Mouse (Mus musculus): ENCODE data around the gene Hist1h2bk. TPM values are rescaled to one million over a fixed set of nuclear protein-coding genes. Genes with fewer than 3 reads are reported as not detected.

Hist1h2bk gene
- polyA plus RNA-seq, 1 experiment: 322 TPM

- H3K27me3 ChIP-seq (ENCODE audit: control insufficient read depth, insufficient read depth, low read length): no peaks in the 10 kb centered on the region
- no peaks in the 10 kb centered on the region for H3K36me3 ChIP-seq (ENCODE audit: control insufficient read depth, insufficient read depth, low read length)
- WGBS: 34% methylated on average over 2 of the region's 2 CpGs
- peaks cover 10% of the 10 kb centered on the region for H3K4me1 ChIP-seq (replicated peaks; ENCODE audit: control insufficient read depth, insufficient read depth, low read length)
- TF ChIP-seq CTCF (IDR thresholded peaks at IDR 0.05; ENCODE audit: borderline replicate concordance, control insufficient read depth, extremely low read depth, insufficient read depth, low read length, poor library complexity) (no peak), POLR2A (IDR thresholded peaks at IDR 0.05; ENCODE audit: control insufficient read depth, extremely low read depth, insufficient read depth, low read length, poor library complexity) (no peak)
- no peak for DNase-seq
- H3K27ac ChIP-seq (ENCODE audit: control insufficient read depth, insufficient read depth, low read length): no peak overlapping the region
- no peak overlapping the region for H3K4me3 ChIP-seq (ENCODE audit: control insufficient read depth, insufficient read depth, low read length)
These were observed 9.6 kb downstream of the Hist1h2bk start for GRCm38 (mm10) chr13:22045311-22045710.

GRCm38 (mm10) chr13:22049041-22049440, 13.4 kb downstream of the Hist1h2bk start:
- Histone ChIP-seq H3K4me3 (ENCODE audit: control insufficient read depth, insufficient read depth, low read length) (no peak overlapping the region), H3K4me1 (replicated peaks; ENCODE audit: control insufficient read depth, insufficient read depth, low read length) (peaks cover 11% of the 10 kb centered on the region), H3K36me3 (ENCODE audit: control insufficient read depth, insufficient read depth, low read length) (no peaks in the 10 kb centered on the region), H3K27ac (ENCODE audit: control insufficient read depth, insufficient read depth, low read length) (peak overlapping the region; percentile 44; the same call in 1 of the 2 replicates), H3K27me3 (ENCODE audit: control insufficient read depth, insufficient read depth, low read length) (no peaks in the 10 kb centered on the region)
- WGBS: 9% methylated on average over 2 of the region's 2 CpGs
- TF ChIP-seq POLR2A (IDR thresholded peaks at IDR 0.05; ENCODE audit: control insufficient read depth, extremely low read depth, insufficient read depth, low read length, poor library complexity) (no peak), CTCF (IDR thresholded peaks at IDR 0.05; ENCODE audit: borderline replicate concordance, control insufficient read depth, extremely low read depth, insufficient read depth, low read length, poor library complexity) (no peak)
- DNase-seq: no peak

DNA sequence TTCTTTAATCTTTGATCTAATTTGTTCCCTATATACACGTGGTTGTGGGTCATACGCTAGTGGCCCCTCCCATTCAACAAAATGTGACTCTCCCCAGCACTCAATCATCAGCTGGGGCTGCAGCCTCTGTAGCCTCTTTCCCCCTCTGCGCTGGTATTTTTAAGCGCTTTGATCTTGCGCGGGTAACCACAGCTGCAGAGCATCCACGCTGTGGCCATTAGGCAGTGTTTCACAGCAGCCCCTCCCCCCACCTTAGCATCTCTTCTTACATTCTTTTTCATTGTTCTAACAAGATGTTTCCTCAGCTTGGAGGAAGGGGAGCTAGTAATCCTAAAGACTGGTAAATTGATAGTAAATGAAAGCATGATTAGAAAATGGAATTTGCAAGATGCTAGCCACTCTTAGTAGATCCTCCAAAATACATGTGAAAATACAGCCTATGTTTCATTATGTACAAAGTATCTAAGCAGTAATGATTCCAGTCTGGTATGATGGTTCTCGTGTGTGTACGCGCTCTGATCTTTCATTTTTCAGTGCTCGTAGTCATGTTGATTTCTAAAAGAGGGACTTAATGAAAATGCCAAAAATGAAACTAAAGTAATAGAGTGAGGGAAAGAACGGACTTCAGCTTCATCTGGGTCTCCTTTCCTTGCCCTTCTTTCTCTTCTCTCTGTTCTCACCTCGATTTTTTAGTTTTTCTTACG, 14.2 kb downstream of the Hist1h2bk start:
- H3K4me3 ChIP-seq (ENCODE audit: control insufficient read depth, insufficient read depth, low read length): peak overlapping the region; percentile 12
- H3K36me3 ChIP-seq (ENCODE audit: control insufficient read depth, insufficient read depth, low read length): no peaks in the 10 kb centered on the region
- no peaks in the 10 kb centered on the region for H3K27me3 ChIP-seq (ENCODE audit: control insufficient read depth, insufficient read depth, low read length)
- WGBS: 0% methylated on average over 14 of the region's 14 CpGs
- no peak for TF ChIP-seq CTCF (IDR thresholded peaks at IDR 0.05; ENCODE audit: borderline replicate concordance, control insufficient read depth, extremely low read depth, insufficient read depth, low read length, poor library complexity)
- no peak for TF ChIP-seq POLR2A (IDR thresholded peaks at IDR 0.05; ENCODE audit: control insufficient read depth, extremely low read depth, insufficient read depth, low read length, poor library complexity)
- DNase-seq: peak; percentile 57
- peaks cover 11% of the 10 kb centered on the region for H3K4me1 ChIP-seq (replicated peaks; ENCODE audit: control insufficient read depth, insufficient read depth, low read length)
- H3K27ac ChIP-seq (ENCODE audit: control insufficient read depth, insufficient read depth, low read length): peak overlapping the region; percentile 10; the same call in 1 of the 2 replicates

DNA sequence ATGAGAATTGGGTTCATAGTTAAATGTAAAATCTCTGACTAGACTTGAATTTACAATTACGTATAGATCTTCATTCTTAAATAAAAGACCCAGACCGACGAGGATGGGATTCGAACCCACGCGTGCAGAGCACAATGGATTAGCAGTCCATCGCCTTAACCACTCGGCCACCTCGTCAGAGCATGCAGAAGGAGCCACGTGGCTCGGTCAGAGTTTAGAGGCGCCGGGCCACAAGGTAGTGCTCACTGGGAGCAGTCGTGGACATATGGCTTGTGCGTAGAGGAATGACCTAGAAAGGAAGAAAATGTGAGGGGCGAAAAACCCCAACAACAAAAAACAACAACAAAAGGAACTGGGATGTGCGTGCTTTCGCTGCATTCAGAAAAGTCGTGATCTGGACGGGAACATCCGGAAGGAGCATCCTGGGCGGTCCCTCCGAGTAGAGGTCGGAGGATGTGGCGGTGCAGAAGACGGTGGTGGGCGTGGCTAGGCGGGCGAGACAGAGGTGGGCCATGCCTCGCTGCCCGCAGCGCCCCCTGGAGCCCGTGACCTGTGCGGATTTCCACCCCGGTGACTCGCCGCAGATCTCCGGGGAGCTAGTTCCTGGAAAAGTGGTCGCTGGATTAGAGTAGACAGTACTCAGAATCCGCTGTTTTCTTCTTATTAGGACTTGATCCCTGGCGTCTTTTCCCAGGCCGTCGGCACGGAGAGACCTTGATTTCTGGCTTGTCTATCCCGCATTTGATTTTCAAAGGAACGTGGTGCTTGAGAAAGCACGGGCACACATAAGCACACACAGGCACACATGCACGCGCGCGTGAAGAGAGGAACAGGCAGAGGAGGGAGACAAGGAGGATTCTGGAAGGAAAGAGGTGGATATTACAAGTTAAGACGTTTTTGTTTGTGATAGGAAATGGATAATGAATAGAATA, 15.2 kb downstream of the Hist1h2bk start:
- peaks cover 8% of the 10 kb centered on the region for H3K4me1 ChIP-seq (replicated peaks; ENCODE audit: control insufficient read depth, insufficient read depth, low read length)
- H3K4me3 ChIP-seq (ENCODE audit: control insufficient read depth, insufficient read depth, low read length): peak overlapping the region; percentile 51
- H3K27ac ChIP-seq (ENCODE audit: control insufficient read depth, insufficient read depth, low read length): peak overlapping the region; percentile 59
- TF ChIP-seq POLR2A (IDR thresholded peaks at IDR 0.05; ENCODE audit: control insufficient read depth, extremely low read depth, insufficient read depth, low read length, poor library complexity): 0 out of 2 replicates have a peak, but pooled peaks have one; percentile 20
- TF ChIP-seq CTCF (IDR thresholded peaks at IDR 0.05; ENCODE audit: borderline replicate concordance, control insufficient read depth, extremely low read depth, insufficient read depth, low read length, poor library complexity): peak; percentile 88
- peak; percentile 95 for DNase-seq
- no peaks in the 10 kb centered on the region for H3K36me3 ChIP-seq (ENCODE audit: control insufficient read depth, insufficient read depth, low read length)
- no peaks in the 10 kb centered on the region for H3K27me3 ChIP-seq (ENCODE audit: control insufficient read depth, insufficient read depth, low read length)
- under 1% methylated on average over 52 of the region's 52 CpGs for WGBS

DNA sequence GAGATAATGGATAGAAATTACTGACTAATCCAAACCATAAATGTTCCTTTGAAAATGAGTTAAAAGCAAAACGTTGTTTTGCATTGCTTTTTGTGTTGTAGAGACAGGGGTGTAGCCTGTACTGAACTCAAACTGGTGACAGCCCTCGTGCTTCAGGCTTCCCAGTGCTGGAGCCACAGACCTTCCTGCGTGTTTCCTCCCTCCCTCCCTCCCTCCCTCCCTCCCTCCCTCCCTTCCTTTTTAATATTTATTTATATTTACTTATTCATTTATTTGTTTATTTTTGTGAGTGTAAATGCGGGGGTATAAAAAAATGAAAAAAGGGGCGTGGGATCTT, 15.8 kb downstream of the Hist1h2bk start:
- TF ChIP-seq POLR2A (IDR thresholded peaks at IDR 0.05; ENCODE audit: control insufficient read depth, extremely low read depth, insufficient read depth, low read length, poor library complexity) (no peak), CTCF (IDR thresholded peaks at IDR 0.05; ENCODE audit: borderline replicate concordance, control insufficient read depth, extremely low read depth, insufficient read depth, low read length, poor library complexity) (no peak)
- peak overlapping the region; percentile 51; the same call in 1 of the 2 replicates for H3K4me3 ChIP-seq (ENCODE audit: control insufficient read depth, insufficient read depth, low read length)
- H3K36me3 ChIP-seq (ENCODE audit: control insufficient read depth, insufficient read depth, low read length): no peaks in the 10 kb centered on the region
- no peak for DNase-seq
- no peak overlapping the region for H3K27ac ChIP-seq (ENCODE audit: control insufficient read depth, insufficient read depth, low read length)
- H3K4me1 ChIP-seq (replicated peaks; ENCODE audit: control insufficient read depth, insufficient read depth, low read length): peaks cover 8% of the 10 kb centered on the region
- 22% methylated on average over 5 of the region's 5 CpGs for WGBS
- H3K27me3 ChIP-seq (ENCODE audit: control insufficient read depth, insufficient read depth, low read length): no peaks in the 10 kb centered on the region

GRCm38 (mm10) chr13:22053754-22054153, 18.1 kb downstream of the Hist1h2bk start:
- Histone ChIP-seq H3K4me1 (replicated peaks; ENCODE audit: control insufficient read depth, insufficient read depth, low read length) (peaks cover 8% of the 10 kb centered on the region), H3K27me3 (ENCODE audit: control insufficient read depth, insufficient read depth, low read length) (no peaks in the 10 kb centered on the region), H3K36me3 (ENCODE audit: control insufficient read depth, insufficient read depth, low read length) (no peaks in the 10 kb centered on the region), H3K4me3 (ENCODE audit: control insufficient read depth, insufficient read depth, low read length) (no peak overlapping the region), H3K27ac (ENCODE audit: control insufficient read depth, insufficient read depth, low read length) (no peak overlapping the region)
- TF ChIP-seq POLR2A (IDR thresholded peaks at IDR 0.05; ENCODE audit: control insufficient read depth, extremely low read depth, insufficient read depth, low read length, poor library complexity) (no peak), CTCF (IDR thresholded peaks at IDR 0.05; ENCODE audit: borderline replicate concordance, control insufficient read depth, extremely low read depth, insufficient read depth, low read length, poor library complexity) (no peak)
- no peak for DNase-seq
- 100% methylated on average over 1 of the region's 1 CpGs for WGBS
